Mouse (Mus musculus) inflammation-experienced regulatory T-cells, adult 6 months (primary cell): ENCODE measurements around the gene Olfr1500. TPM values are rescaled to one million over a fixed set of nuclear protein-coding genes. Genes with fewer than 3 reads are reported as not detected.
"Not testable (repeated sequence)": the region's sequence is repeated elsewhere in the genome, so short reads cannot be mapped to it uniquely, and the experiment has no call there.

Experiments used
- ATAC-seq: one replicate; pipeline ENCODE4 v1.8.0; 2017
- polyA plus RNA-seq, 3 experiments: library from polyadenylated mRNA; unstranded; fragments of 100-300 nt; shearing (Covaris generic); gene quantifications; one replicate each; pipeline ENCODE4 v1.2.1; 2017

The Olfr1500 gene
- under 1 TPM in 2 of 3 experiments, not detected in 1; 0.35 to 0.55 TPM for polyA plus RNA-seq

DNA sequence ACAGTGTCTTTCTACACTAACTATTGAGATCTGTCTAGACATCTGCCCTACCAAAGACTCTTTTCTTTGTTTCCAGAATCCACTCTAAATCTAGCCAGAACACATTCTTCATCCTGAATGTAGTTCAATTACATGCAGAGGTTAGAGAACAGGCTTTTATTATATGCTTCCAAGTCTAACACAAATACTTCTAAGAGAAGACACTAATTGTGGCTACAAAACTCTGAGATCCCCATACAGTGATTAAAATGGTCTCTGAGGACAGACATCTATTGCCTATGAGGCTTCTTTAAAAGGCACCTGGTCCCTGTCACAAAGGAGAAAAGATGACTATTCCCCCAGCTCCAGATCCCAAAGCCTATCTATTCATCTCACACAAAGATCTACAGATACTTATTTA is at the start of gene Olfr1500:
Gene Olfr1500 (minus strand): TSS at position 101 of the 400 bp plus-strand sequence.
- ATAC-seq, result no peak

DNA sequence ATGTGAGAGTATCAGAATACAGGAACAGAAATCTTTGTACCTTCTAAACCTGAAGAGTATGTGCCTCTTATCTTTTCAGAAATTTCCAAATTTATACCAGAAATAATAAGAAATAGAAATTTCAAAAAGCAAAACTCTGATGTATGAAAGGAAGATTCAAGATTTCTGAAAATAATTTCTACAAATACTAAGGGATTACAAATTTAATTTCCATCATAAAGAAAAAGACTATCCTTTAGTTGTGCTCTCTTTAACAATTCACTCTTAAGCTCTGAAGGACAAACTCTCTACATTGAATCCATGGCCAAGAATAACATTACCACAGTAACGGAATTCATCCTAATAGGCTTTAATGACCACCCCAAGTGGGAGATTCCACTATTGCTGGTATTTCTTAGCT is 31.2 kb upstream of the Olfr1500 start, which contains the start of gene Olfr1502:
Gene Olfr1502 (plus strand): TSS at position 301 of the 400 bp plus-strand sequence.
- ATAC-seq, result no peak

DNA sequence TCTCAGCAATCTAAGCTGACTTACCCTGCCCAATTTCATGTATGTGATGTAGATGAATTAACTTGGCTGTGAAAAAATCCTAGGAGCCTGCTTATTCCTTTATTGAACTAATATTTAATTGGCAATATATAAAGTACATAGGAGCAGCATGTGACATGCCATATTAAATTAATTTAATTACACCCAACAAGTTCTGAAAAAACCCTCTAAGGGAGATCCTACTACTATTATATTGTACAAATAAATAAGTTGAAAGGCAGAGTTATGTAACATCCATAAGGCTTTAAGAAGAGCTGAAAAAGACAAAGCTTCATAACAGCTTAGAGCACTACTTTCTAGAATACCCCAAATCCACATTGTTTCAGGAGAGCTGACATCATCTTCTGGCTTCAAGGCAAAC is 20.3 kb upstream of the Olfr1500 start, which contains the start of gene Olfr1501:
Gene Olfr1501 (minus strand): TSS at position 101 of the 400 bp plus-strand sequence.
- ATAC-seq, result not testable (repeated sequence)

DNA sequence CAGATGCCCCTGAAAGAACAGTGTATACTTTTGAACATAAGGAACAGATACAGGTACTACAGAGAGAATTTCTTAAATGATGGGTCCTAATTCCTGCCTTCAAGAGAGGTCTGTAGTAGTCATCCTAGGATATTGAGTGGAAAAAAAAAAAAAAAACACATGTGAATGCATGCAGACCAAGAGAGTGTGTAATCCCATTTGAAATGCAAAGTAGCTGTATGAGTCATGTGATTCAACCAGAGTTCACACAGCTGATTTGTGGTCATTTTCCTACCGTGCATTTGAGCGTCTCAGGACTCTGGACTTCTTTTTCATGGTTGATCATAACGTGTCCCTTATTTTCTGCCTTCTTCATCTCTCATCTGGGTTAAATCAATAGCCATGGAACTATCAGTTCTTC is 1.8 kb downstream of the Olfr1500 start:
- no peak for ATAC-seq

DNA sequence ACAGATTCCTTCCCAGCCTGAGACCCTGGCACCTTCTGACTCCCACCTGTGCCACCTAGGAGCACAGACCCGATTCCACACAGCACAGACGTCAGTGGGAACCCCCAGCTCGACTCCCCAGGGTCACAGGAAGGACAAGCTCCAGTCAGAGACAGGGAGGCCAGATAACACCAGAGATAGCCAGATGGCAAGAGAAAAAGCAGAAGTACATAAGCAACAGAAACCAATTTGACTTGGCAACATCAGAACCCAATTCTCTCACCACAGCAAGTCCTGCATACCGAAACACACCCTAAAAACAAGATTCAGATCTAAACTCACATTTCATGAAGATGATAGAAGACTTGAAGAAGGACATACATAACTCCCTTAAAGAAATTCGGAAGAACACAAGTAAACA is 9.4 kb downstream of the Olfr1500 start:
- no peak for ATAC-seq

DNA sequence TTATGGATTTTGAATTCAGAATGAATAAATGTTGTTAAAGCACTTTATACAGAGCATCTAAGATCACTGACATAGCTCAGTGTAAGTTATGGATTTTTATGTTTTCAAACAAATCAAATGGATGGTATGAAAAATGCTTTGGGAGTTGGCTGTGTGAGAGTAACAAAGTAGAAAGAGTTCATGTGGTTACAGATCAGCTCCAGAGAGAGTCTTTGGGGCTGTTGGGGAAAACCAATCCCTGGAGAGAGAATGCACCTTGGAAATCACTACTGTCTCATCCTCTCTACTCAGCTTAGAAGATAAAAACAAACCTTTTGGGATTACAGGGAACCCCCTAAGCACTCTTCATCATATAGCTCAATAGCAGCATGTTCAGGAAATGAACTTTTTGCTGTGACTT is 10.9 kb downstream of the Olfr1500 start, which contains the start of gene Olfr1499:
Gene Olfr1499 (minus strand): TSS at position 101 of the 400 bp plus-strand sequence.
- no peak for ATAC-seq

DNA sequence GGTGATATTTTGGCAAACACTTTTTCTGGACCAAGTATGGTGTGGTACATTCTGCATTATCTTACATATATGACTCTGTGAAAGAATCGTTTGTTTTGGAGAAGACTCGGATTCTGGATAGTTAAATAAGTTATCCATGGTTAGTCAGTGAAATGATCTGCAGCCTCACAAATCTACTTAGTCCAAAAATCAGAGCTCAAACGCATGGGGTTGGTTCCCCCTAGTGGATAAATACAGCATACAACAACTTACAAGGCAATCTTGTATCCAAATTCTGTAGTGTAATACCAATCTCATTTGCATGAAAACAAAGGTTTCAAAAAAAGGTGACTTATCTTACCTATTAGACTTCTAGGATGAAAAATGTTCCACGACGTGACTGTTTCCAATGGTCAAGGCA is 11.5 kb downstream of the Olfr1500 start:
- no peak for ATAC-seq

DNA sequence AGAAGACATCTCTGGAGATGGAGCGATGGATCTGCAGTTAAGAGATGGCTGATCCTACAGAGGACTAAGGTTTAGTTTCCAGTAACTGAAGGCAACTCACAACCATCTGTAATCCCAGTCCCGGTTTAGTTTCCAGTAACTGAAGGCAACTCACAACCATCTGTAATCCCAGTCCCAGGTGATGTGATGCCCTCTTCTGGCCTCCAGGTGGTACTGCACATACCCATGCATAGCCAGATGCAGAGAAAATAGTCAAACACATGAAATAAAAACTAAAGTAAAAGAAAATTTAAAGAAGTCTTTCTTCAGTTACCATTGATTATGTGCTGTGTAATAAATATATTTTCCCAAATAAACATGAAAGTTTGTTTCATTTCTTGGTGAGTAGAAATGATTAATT is 17.5 kb downstream of the Olfr1500 start:
- no peak for ATAC-seq

DNA sequence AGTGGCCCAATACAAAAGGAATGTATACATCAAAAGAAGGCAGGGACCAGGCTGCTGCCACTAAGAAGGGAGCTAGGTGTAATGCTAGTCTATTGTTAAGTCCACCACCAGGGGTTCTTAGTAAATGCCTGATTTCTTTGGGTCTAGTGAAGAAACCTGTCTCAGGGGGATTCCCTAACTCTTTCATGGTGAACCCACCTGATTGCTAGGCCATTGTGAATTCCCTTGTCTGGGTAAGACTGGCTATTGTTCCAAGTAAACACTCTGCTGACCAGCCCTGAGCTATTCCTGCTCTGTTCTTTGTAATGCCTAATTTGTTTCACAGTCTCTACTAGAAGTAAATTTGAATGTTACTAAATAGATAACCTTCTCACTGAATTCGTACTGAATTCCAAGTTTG is 24.8 kb downstream of the Olfr1500 start:
- ATAC-seq, result not testable (repeated sequence)

DNA sequence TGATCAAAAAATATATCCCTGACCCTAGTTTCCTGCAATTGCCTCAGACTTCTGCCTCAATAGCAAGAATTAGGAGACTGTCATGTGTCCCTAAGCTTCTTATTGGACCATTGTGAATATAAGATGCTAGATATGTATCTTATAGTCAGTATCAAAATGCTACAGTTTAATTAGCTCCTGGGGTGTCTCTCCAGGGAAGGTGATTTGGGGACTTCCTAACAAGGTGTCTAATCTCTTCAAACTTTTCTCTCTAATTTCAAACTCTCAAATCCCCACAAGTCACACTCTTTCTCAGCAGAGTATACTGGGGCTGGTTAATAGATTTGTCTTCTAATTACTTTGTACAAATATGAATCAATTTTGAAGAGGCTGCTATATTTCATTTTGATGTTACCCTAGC is 32.2 kb downstream of the Olfr1500 start, which contains the start of gene Olfr1497:
Gene Olfr1497 (minus strand): TSS at position 101 of the 400 bp plus-strand sequence.
- ATAC-seq, result no peak

DNA sequence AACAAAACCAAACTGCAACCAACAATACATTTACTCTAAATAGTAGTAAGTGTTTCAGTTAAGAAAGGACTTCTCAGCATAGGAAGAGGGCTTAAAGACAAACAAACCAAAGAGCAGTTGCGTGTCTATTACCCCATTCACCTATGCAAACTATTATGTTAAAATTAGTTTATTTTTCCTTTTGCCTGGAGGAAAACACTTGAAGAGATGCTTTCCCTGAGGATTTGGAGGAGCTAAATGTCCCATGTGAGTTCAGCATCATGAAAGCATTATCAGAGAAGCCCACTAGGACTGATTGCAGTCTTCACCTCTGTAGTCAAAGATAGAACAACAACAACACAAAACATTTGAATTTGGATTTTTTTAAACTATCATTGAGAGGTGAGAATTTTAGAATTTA is 52.7 kb downstream of the Olfr1500 start, which contains the start of gene Olfr1496:
Gene Olfr1496 (plus strand): TSS at position 301 of the 400 bp plus-strand sequence.
- no peak for ATAC-seq

Other genes starting within 250 kb of the Olfr1500 start
- gene Olfr1484, start 247.0 kb downstream of the Olfr1500 start, polyA plus RNA-seq, result not detected
- gene Olfr1487, start 213.1 kb downstream of the Olfr1500 start, polyA plus RNA-seq, result not detected
- not detected for gene Olfr1489, start 198.9 kb downstream of the Olfr1500 start, polyA plus RNA-seq
- not detected for gene Olfr1490, start 179.4 kb downstream of the Olfr1500 start, polyA plus RNA-seq
- gene Olfr1491, start 133.2 kb downstream of the Olfr1500 start, polyA plus RNA-seq, result not detected
- gene Olfr1493-ps1, start 107.2 kb downstream of the Olfr1500 start, polyA plus RNA-seq, result not detected
- not detected for gene Olfr1494, start 90.8 kb downstream of the Olfr1500 start, polyA plus RNA-seq
- gene Olfr1495, start 65.9 kb downstream of the Olfr1500 start, polyA plus RNA-seq, result under 1 TPM in 1 of 3 experiments, not detected in 2; 0.57 TPM
- not detected for gene Olfr1496, start 52.6 kb downstream of the Olfr1500 start, polyA plus RNA-seq
- gene Olfr1497, start 32.3 kb downstream of the Olfr1500 start, polyA plus RNA-seq, result not detected
- gene Olfr1499, start 11.0 kb downstream of the Olfr1500 start, polyA plus RNA-seq, result not detected
- gene Olfr1501, start 20.2 kb upstream of the Olfr1500 start, polyA plus RNA-seq, result not detected
- not detected for gene Olfr1502, start 31.3 kb upstream of the Olfr1500 start, polyA plus RNA-seq
- gene Olfr1504, start 67.4 kb upstream of the Olfr1500 start, polyA plus RNA-seq, result not detected
- not detected for gene Olfr1505, start 83.0 kb upstream of the Olfr1500 start, polyA plus RNA-seq